Mouse (Mus musculus): ENCODE measurements at regions not wholly inside any gene's neighbourhood (a gene's known extent, or its start where the extent isn't known, plus 50 kb on each side); places are given as distances from the start of the nearest gene placed in this dataset.
A peak's percentile ranks its signal among the peaks of the same experiment; 100 is the strongest.

DNA sequence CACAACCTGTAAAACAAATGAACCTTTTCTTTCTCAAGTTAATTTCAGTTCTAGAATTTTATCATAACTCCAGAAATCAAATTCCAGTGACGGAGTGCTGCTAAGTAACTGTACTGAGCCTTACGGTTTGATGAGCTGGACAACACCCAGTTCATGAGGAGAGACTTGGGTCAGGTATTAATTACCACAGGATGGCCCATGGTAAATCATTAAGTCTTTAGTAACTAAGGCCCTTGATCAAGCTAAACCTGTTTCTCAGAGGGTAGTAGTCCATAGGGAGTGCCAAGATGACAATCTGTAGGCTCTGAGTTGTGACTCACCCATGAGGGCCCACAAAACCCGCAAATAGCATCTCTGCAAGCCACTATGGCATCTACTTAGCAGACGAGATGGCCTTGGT, 101.1 kb upstream of the Arhgap5 start:
- Histone ChIP-seq H3K4me1 (ENCODE audit: control insufficient read depth, insufficient read depth, insufficient read length, low read length) (no peaks in the 10 kb centered on the region), H3K27me3 (ENCODE audit: control insufficient read depth, insufficient read depth, low read length) (no peaks in the 10 kb centered on the region), H3K36me3 (ENCODE audit: control insufficient read depth, insufficient read depth, low read length) (no peaks in the 10 kb centered on the region), H3K4me3 (ENCODE audit: low read depth, low read length) (no peak overlapping the region), H3K27ac (ENCODE audit: insufficient read depth, low read depth, low read length) (no peak overlapping the region)
- TF ChIP-seq CTCF (IDR thresholded peaks at IDR 0.05; ENCODE audit: extremely low read depth, insufficient read length, insufficient replicate concordance, low read depth, low read length), result no peak
- no peak for TF ChIP-seq POLR2A (IDR thresholded peaks at IDR 0.05; ENCODE audit: low read depth, low read length)
- 69% methylated on average over 4 of the region's 4 CpGs for WGBS

DNA sequence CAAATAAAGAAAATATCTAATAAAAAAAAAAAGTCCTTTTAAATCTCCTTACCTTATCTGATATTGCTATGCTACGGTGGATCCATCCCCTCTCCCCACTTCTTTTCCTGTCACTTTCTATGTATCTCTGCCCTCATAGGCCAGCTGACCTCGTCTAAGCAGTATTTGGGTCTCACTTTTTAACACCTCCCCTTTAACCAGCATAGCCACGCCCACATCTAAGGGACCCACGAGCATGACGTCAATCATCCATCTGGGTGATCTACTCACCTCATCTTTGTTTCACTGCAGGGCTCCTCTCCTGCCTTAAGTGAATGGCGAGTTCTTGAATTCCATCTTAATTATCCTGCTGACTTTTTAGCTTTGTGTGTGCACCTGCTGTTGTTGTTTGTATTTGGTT, 97.4 kb upstream of the Arhgap5 start:
- Histone ChIP-seq H3K27me3 (ENCODE audit: control insufficient read depth, insufficient read depth, low read length) (no peaks in the 10 kb centered on the region; the same call in 1 of the 2 replicates), H3K4me3 (ENCODE audit: low read depth, low read length) (no peak overlapping the region), H3K4me1 (ENCODE audit: control insufficient read depth, insufficient read depth, insufficient read length, low read length) (no peaks in the 10 kb centered on the region), H3K27ac (ENCODE audit: insufficient read depth, low read depth, low read length) (no peak overlapping the region), H3K36me3 (ENCODE audit: control insufficient read depth, insufficient read depth, low read length) (no peaks in the 10 kb centered on the region)
- TF ChIP-seq CTCF (IDR thresholded peaks at IDR 0.05; ENCODE audit: extremely low read depth, insufficient read length, insufficient replicate concordance, low read depth, low read length) (no peak), POLR2A (IDR thresholded peaks at IDR 0.05; ENCODE audit: low read depth, low read length) (no peak)
- 73% methylated on average over 6 of the region's 6 CpGs for WGBS

DNA sequence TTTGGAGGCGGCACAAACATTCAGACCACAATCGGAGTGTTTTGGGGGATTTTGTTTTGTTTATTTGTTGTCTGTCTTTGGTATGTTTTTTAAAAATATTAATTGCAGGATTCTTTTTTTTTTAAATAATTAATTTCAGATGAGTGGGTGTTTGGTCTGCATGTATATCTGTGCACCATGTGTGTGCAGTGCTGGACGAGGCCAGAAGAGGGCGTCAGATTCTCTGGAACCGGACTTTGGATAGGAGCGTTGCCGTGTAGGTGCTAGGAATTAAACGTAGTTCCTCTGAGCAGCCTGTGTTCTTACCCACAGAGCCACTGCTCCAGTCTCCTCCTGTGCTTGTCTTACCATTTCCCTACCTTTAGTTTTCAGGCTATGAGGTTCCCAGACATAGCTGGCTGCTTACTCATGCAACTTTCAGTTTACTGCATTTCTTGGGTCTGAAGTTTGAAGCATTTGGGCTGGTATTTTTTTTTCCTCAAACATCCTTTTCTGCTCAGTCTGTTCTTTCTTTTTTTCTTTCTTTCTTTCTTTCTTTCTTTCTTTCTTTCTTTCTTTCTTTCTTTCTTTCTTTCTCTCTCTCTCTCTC, 95.4 kb upstream of the Arhgap5 start:
- Histone ChIP-seq H3K4me1 (ENCODE audit: control insufficient read depth, insufficient read depth, insufficient read length, low read length) (no peaks in the 10 kb centered on the region), H3K27me3 (ENCODE audit: control insufficient read depth, insufficient read depth, low read length) (no peaks in the 10 kb centered on the region; the same call in 1 of the 2 replicates), H3K27ac (ENCODE audit: insufficient read depth, low read depth, low read length) (no peak overlapping the region), H3K36me3 (ENCODE audit: control insufficient read depth, insufficient read depth, low read length) (no peaks in the 10 kb centered on the region), H3K4me3 (ENCODE audit: low read depth, low read length) (no peak overlapping the region)
- TF ChIP-seq CTCF (IDR thresholded peaks at IDR 0.05; ENCODE audit: extremely low read depth, insufficient read length, insufficient replicate concordance, low read depth, low read length), result peak; percentile 31; the same call in 1 of the 2 replicates
- TF ChIP-seq POLR2A (IDR thresholded peaks at IDR 0.05; ENCODE audit: low read depth, low read length), result no peak
- WGBS, result 89% methylated on average over 8 of the region's 8 CpGs

DNA sequence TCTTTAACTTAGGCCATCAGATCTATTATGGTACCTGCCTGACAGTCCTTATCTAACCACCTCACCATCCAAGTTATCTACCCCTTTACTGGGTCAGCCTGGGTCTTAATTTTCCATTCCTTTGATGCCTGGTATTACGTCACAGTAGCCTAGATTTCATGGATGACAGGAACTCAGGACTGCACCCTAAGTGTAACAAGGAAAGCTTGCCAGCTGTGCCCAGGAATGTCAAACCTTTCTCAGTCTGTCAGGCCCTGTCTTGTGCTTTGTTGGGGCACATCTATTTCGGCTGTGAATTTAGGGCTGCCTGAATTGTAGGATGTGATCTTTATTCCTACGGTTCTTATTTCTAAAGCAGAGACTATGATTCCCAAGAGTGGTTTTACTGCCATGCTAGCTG, 94.6 kb upstream of the Arhgap5 start:
- TF ChIP-seq CTCF (IDR thresholded peaks at IDR 0.05; ENCODE audit: extremely low read depth, insufficient read length, insufficient replicate concordance, low read depth, low read length) (no peak), POLR2A (IDR thresholded peaks at IDR 0.05; ENCODE audit: low read depth, low read length) (no peak)
- Histone ChIP-seq H3K27ac (ENCODE audit: insufficient read depth, low read depth, low read length) (no peak overlapping the region), H3K36me3 (ENCODE audit: control insufficient read depth, insufficient read depth, low read length) (no peaks in the 10 kb centered on the region), H3K27me3 (ENCODE audit: control insufficient read depth, insufficient read depth, low read length) (no peaks in the 10 kb centered on the region; the same call in 1 of the 2 replicates), H3K4me3 (ENCODE audit: low read depth, low read length) (no peak overlapping the region), H3K4me1 (ENCODE audit: control insufficient read depth, insufficient read depth, insufficient read length, low read length) (no peaks in the 10 kb centered on the region)
- 91% methylated on average over 3 of the region's 3 CpGs for WGBS

DNA sequence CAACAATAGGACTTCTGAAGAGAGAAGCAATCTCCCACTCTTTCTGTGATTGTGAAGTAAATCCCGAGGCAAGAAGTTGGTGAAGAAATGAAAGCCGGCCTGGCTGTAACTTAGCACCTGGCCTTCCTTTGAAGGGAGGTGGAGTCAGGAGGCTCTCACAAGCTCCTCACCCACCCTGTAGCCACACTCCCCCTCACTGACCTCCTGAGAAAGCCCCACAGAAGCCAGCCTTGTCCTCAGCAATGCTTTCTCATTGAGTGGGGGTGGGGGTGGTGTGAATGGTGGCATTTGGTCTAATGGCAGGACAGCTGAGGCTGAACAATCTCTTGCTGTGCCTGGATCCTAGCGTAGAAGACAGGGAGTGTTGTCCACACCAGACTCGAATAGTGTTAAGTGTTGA, 91.6 kb upstream of the Arhgap5 start:
- no peaks in the 10 kb centered on the region for H3K36me3 ChIP-seq (ENCODE audit: control insufficient read depth, insufficient read depth, low read length)
- TF ChIP-seq CTCF (IDR thresholded peaks at IDR 0.05; ENCODE audit: extremely low read depth, insufficient read length, insufficient replicate concordance, low read depth, low read length) (no peak), POLR2A (IDR thresholded peaks at IDR 0.05; ENCODE audit: low read depth, low read length) (no peak)
- 89% methylated on average over 4 of the region's 4 CpGs for WGBS
- H3K27ac ChIP-seq (ENCODE audit: insufficient read depth, low read depth, low read length), result no peak overlapping the region
- H3K27me3 ChIP-seq (ENCODE audit: control insufficient read depth, insufficient read depth, low read length), result no peaks in the 10 kb centered on the region; the same call in 1 of the 2 replicates
- no peaks in the 10 kb centered on the region for H3K4me1 ChIP-seq (ENCODE audit: control insufficient read depth, insufficient read depth, insufficient read length, low read length)
- no peak overlapping the region for H3K4me3 ChIP-seq (ENCODE audit: low read depth, low read length)

DNA sequence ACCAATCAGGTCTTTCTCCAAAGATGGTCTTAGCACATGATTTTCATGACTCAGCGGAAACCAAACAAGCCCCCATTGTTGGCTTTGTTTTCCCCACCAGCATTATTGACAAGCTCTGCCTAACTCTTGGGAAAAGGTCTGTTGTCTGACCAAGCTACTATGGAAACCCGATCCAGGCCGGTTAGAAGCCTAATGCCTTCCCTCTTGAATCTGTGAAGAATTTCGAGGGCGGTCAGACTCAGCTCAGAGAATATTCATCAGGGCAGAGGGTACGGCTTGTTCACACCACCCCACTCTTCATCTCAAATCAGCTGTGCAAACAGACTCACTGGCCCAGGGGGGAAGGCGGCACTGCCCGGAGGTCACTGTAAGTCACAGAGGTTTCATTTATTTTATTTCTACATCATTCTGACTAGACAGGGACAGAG, 90.7 kb upstream of the Arhgap5 start:
- TF ChIP-seq CTCF (IDR thresholded peaks at IDR 0.05; ENCODE audit: extremely low read depth, insufficient read length, insufficient replicate concordance, low read depth, low read length), result no peak
- WGBS, result 70% methylated on average over 8 of the region's 8 CpGs

DNA sequence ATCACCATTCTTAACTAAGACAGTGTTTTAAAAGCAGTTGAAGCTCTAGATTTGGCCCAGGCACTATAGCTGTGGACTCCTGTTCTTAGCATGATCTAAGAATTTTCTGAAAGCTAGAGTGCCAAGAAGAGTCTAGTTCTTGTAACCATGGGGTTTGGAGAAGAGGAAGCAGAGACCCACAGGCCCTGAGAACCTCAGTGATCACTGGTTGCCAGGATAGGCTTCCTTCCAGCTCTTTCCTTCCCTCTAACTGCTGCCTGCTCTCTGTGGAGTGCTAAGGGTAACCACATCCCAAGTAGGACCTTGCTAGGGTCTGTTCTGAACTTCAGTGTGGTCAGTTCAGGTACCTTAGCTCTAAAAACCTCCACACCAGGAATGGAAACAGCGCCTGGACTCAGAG, 81.0 kb upstream of the Arhgap5 start:
- Histone ChIP-seq H3K36me3 (ENCODE audit: control insufficient read depth, insufficient read depth, low read length) (no peaks in the 10 kb centered on the region), H3K27me3 (ENCODE audit: control insufficient read depth, insufficient read depth, low read length) (no peaks in the 10 kb centered on the region), H3K4me1 (ENCODE audit: control insufficient read depth, insufficient read depth, insufficient read length, low read length) (no peaks in the 10 kb centered on the region), H3K4me3 (ENCODE audit: low read depth, low read length) (no peak overlapping the region), H3K27ac (ENCODE audit: insufficient read depth, low read depth, low read length) (no peak overlapping the region)
- TF ChIP-seq POLR2A (IDR thresholded peaks at IDR 0.05; ENCODE audit: low read depth, low read length) (no peak), CTCF (IDR thresholded peaks at IDR 0.05; ENCODE audit: extremely low read depth, insufficient read length, insufficient replicate concordance, low read depth, low read length) (no peak)
- WGBS, result 92% methylated on average over 1 of the region's 1 CpGs

More for the DNA sequence above, 90.7 kb upstream of the Arhgap5 start:
- no peak overlapping the region for H3K27ac ChIP-seq (ENCODE audit: insufficient read depth, low read depth, low read length)
- H3K4me1 ChIP-seq (ENCODE audit: control insufficient read depth, insufficient read depth, insufficient read length, low read length), result no peaks in the 10 kb centered on the region
- H3K4me3 ChIP-seq (ENCODE audit: low read depth, low read length), result no peak overlapping the region
- no peaks in the 10 kb centered on the region; the same call in 1 of the 2 replicates for H3K27me3 ChIP-seq (ENCODE audit: control insufficient read depth, insufficient read depth, low read length)
- no peaks in the 10 kb centered on the region for H3K36me3 ChIP-seq (ENCODE audit: control insufficient read depth, insufficient read depth, low read length)

All from small intestine, adult 2 months (tissue).